Mouse (Mus musculus) erythroblast, adult 5-6 weeks (primary cell): ENCODE results near the gene Srd5a1. TPM values are rescaled to one million over a fixed set of nuclear protein-coding genes. Genes with fewer than 3 reads are reported as not detected.
A peak's percentile ranks its signal among the peaks of the same experiment; 100 is the strongest.
"Not testable (repeated sequence)": the region's sequence is repeated elsewhere in the genome, so short reads cannot be mapped to it uniquely, and the experiment has no call there.

Source experiments
- ATAC-seq: replicated peaks from 2 replicates; pipeline ENCODE4 v1.8.0; 2016; ENCODE audit warnings: moderate number of reproducible peaks, mild to moderate bottlenecking, moderate TSS enrichment, inconsistent platforms; ENCODE audit not compliant: poor library complexity, low FRiP score, severe bottlenecking
- total RNA-seq, 2 experiments: library from RNA; stranded (forward) in 1 of 2; stranded (reverse) in 1 of 2; fragments of 150-400 nt in 1 of 2; fragments of 200-764, 138-1000 nt in 1 of 2; gene quantifications; 2 replicates each; pipeline versions ENCODE4 v1.2.3 to v1.2.4; 2015 to 2017; ENCODE audit warnings: low replicate concordance in 2 of 2

The Srd5a1 gene
- total RNA-seq, 2 experiments from 2014 or later, result not detected

DNA sequence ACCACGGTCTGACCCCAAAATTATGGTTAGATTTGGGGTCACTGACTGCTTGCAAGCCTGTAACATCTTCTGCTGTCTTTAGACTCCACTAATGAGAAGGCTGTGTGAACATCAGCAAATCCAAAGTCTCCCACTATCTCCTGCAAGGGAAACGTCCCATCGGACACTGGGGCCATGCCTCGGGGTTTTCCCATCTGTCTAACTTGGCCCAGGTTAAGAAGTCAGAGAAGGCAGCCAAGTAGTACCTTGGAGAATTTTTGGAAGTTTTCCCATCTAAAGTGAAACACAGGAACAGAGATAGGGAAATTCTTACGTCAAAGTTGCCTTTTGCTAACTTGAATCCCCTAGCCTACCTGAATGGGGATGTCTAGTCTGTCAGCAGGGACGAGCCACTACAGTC lies 27.7 kb downstream of the Srd5a1 start:
- ATAC-seq, result no peak

DNA sequence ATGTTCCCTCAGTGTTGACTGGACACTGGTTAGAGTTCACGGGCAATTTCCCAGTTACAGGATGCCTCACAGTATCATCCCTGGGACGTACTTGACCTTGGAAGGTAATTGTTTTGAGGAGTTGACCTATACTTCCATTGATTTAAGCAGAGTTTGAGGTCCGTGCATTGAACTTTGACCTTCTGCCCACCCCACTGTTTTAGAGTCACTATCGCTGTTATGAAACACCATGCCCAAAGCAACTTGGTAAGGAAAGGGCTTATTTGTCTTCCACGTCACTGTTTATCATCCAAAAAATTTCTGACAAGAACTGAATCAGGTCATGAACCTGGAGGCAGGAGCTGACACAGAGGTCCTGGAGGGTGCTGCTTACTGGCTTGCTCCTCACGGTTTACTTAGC lies 28.8 kb downstream of the Srd5a1 start:
- ATAC-seq, result no peak

DNA sequence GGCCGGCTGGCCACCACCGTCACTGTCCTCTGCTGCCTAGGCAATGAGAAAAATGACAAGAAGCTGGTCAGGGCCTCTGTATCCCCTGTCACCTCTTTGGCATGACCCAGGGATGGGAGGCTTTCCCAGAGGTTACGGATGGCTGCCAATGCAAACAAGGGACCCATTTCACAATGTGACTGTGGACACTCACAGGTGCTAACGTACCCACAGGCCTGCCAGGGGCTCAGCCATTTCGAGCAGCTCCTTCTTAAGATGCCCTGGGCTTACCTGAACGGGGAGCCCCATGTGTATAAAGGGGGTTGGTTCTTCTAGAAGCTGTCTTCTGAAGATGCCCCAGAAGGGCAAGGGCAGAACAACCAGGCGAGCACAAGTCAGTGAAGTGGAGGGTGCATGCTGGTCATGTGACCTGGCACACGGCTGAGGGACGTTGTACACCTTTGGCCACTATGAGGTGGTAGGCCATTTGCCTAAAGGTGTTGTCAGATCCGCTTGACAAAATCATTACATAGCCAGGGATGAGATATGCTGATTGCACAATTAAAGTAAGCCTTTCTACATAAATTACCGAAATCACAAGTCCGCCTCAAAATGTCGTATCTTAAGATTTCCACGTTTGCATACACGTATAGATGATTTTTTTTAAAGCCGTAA lies 33.9 kb downstream of the Srd5a1 start:
- ATAC-seq, result no peak

DNA sequence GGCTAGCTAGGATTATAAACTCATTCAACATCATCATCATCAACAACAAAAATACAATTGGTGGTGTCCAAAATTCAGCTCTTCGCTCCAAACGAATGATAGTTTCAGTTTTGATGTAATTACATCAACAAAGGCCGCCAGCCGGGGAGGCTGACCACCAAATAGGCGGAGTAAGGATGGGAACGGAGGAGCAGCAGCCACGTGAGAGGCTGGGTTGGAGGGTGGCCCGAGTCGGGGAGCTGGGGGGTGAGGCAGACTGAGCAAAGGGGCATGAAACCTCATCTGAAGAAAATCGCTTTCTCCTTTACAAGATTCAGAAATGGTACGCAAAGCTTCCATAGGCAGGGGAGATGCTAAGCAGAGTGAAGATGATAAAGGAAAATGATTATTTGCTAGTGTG lies 34.6 kb downstream of the Srd5a1 start:
- no peak for ATAC-seq

DNA sequence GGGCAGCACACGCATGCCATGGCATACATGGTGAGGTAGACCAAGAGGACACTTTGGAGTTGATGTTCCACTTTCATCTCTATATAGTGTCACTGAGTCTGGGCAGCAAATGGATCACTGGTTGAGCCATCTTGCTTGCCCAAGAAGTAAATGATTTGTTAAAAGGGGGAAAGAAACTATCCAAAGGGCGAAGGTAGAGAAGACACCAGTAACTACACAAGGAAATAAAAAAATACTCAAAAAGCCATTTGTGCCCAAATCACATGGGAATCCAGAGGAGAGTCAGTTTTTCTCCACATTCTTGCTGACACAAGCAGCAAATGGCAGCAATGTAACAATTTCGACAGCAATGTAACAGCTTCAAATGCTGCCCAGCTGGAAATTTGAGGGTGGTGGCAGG lies 38.6 kb downstream of the Srd5a1 start:
- no peak for ATAC-seq

DNA sequence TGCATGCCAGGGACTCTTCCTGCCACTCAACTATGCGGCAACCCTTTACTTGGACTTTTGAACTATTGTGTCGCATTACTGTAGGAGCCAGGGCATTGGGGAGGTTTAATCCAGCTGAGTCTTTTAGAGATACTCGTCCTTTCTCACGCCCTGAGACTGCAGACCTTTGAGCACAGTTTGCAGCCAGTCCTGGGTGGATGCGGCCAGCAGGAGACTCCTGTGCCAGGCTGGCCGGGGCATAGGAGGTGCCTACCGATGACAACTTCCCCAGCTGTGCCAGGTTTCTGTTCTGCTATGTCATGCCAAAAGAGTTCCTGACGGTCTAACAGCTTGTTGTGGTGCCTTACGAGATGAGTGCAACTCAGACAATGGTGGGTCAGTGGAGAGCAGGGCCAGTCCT lies 42.0 kb downstream of the Srd5a1 start:
- no peak for ATAC-seq

DNA sequence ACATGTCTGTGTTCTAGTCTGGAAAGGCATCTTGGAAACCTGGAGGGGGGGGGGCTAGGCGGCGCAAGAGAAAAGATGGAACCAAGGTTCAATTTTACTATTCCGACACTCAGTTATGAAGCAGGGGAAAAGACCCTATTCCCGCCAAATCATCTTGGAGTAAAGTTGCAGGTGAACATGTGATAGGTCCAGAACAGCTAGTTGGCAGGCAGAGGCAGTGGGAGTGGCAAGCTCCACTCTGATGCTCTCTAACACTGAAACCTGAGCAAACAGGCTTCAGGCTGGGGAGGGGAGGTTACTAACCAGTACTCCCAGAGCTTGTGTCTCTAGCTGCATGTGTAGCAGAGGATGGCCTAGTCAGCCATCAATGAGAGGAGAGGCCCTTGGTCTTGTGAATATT lies 45.8 kb downstream of the Srd5a1 start:
- not testable (repeated sequence) for ATAC-seq

DNA sequence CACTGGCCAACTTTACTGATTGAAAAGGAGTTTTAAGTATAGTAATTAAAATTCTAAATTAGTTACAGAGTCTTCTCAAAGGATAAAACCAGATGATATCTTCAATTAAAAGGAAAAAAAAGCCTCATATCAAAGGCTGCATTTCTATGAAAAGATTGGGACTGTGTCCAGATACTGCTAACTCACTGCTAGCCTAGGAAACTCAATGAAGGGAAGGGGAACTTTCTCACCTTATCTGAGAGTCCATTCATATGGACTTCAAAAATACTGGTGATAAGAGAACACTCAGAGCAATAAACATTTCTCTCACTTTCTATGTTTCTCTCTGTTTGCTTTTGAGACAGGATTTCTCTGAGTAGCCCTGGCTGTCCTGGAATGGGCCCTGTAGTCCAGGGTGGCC lies 46.7 kb downstream of the Srd5a1 start:
- ATAC-seq, result no peak

DNA sequence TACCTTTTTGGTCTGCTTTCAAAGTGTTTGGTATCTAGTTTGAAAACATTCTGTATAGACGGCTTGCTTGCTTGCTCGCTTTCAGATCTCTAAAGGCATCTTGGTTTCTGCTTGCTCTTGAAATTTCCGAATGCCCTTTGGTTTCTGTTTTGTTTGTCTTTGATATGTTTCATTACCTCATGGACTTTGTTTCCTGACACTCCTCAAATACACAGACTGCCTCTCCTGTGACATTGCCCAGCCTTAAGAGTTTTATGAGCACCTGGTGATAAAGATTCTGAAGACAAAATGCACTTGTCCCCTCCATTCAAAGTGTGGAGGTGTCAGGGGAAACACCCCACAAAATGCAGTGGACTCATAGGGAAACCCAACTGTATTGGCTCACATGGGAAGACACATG lies 47.3 kb downstream of the Srd5a1 start:
- ATAC-seq, result no peak

DNA sequence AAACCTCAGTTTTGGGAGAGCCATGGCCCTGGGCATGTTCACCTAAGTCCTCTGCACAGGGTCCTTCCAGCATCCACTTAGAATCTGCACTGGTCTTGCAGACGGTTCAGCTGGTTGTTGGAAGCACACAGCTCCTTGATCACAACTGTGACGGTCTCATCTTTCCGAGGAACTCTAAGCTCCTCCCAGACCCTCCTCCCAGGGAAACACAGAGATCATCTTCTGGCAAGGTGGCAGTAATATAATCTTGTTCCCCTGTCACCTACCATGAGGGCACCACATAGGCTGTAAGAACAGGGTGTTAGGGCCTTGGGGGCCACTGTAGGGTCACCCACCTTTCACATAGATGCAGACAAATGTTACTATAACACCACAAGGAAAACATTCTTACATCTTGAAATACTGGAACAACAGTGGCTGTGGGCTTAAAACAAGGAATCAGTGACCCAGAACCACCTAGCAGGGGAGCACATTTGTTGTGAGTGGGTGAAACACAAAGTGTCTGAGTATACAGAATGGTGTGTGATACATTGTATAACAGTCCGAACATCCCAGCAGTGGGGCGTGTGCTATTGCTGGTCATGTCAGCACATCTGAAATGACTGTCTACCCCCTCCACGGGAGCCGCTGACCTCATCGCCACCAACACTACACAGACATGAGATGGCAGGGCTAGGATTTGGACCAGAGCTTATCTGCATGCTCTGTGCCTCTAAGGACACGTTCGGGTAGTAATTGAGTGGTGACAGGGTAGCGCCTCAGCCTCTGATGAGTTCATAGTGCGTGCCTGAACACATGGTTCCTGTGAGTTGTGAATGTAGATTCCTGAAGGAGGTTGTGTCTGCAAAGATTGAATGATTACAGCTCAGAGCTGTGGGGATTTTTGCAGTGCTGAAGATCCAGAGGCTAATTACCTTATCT lies 48.3 kb downstream of the Srd5a1 start:
- no peak for ATAC-seq

DNA sequence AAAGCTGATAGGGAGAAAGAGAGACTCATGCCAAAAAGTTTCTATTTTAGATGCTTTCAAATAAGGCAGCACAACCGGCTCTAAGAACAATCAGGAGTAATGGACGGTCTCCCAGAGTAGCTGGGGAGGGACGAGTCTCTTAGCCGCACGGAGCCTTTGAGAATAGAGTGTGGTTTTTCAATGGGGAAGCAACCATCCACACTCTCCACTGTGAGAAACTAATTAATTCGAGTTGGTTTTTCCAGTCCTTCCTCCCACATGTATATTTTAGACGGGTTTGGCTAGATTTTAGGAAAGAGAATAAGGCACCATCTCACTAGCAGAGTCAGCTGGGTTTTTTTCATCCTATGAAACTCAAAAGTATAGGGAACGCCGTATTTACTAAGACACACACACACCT lies 49.2 kb downstream of the Srd5a1 start:
- no peak for ATAC-seq

DNA sequence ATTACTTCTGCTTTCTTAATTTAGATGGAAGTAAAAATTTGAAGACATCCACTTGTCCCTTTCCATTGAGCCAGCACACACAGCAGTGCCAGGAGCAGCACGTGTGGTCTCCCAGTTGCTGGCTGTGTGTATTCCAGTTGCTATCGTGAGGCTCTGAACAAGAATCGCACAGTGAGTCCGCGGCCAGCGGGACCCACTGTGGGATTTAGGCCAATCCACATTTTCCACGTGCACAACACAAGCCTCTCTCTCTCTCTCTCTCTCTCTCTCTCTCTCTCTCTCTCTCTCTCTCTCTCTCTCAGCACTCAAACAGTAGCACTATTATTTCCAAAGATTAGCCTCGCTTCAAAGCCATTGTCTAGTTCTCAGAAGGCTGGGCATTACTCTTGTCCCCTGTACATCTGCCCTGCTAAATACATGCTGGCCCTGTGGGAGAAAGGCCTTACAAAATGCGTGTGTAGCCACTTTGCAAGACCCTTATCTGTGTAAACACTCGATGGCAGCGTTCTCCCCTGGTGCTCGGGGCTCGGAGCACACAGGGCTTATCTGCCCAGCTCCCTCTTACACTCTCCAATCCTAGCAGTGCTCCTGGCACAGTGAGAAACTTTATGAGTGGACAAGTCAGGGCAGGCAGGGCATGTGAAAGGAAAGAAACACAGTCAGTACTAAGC lies 51.8 kb downstream of the Srd5a1 start:
- no peak for ATAC-seq

DNA sequence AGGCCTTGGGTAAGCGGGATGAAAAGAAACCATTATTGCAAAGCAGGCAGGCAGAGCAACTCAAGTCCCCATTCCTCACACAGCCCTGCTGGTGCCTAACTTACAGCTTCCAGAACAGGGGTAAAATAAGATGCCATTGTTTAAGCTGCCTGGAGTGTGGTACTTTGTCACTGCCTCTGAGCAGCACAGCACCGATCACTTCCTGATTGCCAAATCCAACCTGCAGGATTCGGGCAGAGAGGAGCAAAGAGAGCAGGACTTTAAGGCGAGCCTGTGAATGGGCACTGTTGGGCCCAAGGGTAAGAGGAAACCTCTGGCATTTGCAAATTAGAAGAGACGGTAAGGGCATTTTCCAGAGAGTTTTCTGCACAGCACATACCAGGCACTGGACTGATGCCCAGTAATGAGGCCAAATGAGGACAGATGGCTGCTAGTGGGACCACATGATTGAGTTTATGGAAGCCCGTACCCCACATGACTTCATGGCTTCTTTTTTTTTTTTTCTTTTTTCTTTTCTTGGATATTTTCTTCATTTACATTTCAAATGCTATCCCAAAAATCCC lies 53.1 kb downstream of the Srd5a1 start:
- no peak for ATAC-seq

DNA sequence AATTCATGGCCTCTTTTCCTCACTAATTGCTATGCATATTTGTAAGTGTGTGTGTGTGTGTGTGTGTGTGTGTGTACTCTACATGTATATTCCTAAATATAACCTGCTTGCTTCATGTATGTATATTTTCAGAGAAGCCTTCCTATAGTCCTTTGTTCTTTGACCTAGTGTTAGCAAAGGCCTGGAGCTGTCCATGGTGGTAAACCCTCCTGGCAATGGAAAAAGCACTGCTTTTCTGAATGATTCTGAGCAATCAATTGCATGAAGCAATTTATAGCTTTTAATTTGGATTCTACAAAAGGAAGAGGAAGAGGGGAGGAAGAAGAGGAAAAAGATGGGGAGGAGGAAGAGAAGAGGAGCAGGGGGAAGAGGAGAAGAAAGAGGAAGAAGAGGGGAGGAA lies 54.5 kb downstream of the Srd5a1 start:
- ATAC-seq, result no peak

DNA sequence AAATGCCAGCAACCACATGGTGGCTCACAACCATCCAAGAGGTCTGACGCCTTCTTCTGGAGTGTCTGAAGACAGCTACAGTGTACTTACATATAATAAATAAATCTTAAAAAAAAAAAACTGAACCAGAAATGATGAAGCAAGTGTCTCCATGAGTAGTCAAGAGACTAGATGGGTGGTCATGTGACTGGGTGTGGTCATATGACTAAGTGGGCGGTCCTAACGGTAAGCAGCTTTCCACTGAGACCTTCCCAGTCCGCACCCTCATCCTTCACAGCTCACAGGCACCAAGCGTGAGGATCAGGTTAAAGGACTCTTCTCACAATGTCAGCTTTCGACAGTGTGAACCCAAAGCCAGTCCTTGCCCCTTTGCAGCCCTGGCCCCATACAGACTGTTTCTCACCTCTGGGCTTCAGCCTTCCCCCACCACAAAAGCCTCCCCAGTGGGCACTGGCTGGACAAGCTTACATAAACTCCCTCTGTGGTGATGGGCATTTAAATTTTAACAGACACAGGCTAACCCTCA lies 55.2 kb downstream of the Srd5a1 start:
- ATAC-seq, result no peak

DNA sequence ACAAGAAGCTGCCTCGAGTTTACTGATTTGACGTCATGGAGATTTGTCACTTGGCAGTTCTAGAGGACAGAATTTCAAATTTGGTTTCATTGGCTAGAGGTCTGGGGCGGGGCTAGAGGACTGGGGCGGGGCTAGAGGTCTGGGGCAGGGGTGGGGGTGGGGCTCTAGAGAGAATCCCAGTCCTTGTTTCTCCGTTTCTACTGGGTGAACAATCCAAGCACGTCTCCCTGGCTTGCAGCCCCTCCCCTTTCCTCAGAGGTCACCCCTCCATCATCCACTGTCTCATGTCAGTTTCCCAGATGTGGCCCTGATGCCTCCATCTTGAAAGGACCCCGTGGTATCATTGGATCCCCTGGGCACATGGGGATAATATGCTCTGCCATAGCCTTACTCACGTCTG lies 56.2 kb downstream of the Srd5a1 start:
- ATAC-seq, result no peak

DNA sequence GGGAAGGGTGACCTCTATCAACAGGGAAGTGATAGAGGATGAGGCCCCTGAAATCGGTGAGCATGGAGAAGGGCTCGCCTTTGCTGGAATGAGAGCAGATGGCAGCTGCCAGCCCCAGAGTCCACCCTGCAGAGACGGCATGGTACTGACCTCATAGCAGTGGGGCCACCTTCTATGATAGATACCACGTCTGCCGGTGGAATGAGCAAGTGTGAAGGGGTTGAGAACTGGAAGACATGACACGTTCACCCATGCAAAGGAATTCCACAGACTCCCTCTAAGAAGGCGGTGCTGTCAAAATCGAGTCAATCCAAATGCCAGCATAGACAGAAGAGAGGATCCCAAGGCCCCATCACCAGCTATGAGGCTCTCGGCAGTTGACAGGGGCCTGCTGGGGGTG lies 57.0 kb downstream of the Srd5a1 start:
- no peak for ATAC-seq

DNA sequence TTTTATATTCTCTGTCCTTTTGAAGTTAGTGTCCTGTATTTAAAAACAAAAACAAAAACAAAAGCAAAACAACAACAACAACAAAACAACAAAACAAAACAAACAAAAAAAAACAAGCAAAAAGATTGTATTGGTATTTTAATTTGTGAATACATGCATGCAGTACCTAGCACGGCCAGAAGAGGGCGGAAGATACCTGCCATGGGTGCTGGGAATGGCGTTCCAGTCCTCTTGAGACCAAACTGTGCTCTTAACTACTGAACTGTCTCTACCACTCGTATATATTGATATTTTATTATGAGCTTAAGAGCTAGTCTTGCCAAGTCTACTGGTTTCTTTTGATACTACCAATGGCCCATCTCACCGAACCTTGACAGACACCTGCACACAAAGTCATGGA lies 58.2 kb downstream of the Srd5a1 start:
- ATAC-seq, result peak; percentile 80

DNA sequence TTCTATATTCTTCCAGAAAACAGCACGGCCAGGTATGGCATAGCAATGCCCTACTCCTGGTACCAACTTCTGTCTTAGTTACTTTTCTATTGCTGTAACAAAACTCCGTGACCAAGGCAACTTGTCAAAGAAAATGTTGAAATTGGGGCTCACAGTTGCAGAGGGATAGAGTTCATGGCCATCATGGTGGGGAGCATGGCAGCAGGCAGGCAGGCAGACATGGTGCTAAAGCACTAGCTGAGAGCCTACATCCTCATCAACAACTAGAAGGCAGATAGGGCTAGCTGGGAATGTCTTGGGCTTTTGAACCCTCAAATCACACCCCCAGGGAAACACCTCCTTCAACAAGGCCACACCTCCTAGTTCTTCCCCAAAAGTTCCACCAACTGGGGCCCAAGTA lies 60.4 kb downstream of the Srd5a1 start:
- no peak for ATAC-seq

DNA sequence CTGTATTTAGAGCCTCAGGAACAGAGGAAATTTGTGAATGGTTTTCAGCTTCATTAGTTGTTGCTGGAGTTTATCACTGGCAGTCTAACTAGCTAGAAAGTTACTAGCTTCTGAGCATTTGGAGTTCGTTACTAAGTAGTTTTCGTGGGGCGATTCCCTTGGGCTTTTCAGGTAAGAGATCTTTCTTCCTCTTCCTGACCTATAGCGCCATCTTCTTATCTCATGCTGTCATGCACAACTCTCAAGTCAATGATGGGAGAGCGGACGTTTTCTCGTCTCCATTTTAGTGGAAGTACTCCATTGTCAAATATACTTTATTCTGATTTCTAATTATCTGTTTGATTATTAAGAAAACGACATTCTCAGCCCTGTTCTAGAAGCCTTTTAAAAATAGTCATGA lies 61.3 kb downstream of the Srd5a1 start:
- ATAC-seq, result no peak
